Mouse (Mus musculus): ENCODE results near the gene Ttc7. TPM values are rescaled to one million over a fixed set of nuclear protein-coding genes. Genes with fewer than 3 reads are reported as not detected.

Ttc7 gene
- 6.3 and 8.0 TPM in 2 replicates for polyA plus RNA-seq (2012; rRNA removed)

DNA sequence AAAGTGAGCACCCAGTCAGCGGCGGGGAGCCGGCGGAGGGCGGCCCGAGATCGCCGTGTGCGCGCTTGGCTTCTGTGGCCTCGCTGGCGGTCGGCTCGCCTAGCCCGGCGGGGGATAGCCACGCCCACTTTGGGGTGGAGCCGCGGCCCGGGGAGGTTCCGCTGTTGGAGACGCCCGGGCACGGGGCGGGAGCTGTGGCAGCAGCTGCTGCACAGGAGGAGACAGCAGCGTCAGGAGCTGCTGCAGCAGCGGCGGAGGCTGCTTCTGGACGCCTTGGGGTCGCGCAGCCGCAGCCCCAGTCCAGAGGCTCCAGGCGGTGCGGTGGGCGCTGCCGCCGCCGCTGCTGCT lies at the start of gene Ttc7:
Ttc7 (plus strand) TSS at position 181 of the 348 bp plus-strand sequence.

DNA sequence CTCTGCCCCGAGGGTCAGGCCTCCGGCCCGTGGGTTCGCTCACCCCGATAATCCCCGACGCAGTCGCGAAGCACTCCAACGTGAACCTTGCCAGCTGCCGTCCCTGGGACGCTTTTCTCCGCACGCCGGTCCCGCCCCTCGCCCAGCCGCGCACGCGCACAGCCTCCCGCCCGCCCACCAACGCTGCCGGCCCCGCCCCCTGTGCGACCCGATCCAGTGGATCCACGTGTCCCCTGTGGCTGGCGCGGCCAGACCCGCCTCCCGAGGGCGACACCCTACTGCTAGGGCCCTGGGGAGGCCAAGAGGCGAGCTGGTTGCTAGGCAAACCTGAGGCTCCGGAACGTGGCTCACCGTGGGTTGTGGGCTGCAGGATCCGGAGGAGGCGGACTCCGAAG lies 16.9 kb upstream of the Ttc7 start, which contains the start of gene Mcfd2:
Mcfd2 (minus strand) TSS at position 144 of the 395 bp plus-strand sequence.

DNA sequence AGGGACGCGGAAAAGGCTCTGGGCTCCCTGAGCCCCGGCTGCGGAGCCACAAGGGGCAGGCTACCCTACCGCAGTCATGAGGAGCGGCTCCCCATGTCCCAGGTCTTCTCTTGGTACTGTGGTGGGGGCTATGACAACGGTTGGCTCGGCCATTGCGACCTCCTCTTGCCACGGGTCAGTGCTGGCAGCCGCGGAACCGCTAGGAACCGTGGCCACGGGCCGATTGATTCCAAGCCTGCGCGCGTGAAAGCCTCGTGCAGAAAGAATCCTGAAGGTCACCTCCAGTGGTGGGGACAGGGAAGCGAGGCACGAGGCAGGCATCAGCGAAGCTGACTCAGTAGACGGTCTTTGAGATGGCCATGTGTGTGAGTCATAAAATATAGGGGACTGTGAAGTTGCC lies 144.8 kb downstream of the Ttc7 start, which contains the start of gene Stpg4:
Stpg4 (minus strand) TSS at position 231 of the 400 bp plus-strand sequence.

Other genes with a start within 250 kb of the Ttc7 start
- gene Socs5, start 175.2 kb upstream of the Ttc7 start, polyA plus RNA-seq (2012; rRNA removed), result 1.8 and 1.9 TPM in 2 replicates
- 28.9 and 32.6 TPM in 2 replicates for gene Mcfd2, start 17.0 kb upstream of the Ttc7 start, polyA plus RNA-seq (2012; rRNA removed)
- gene Stpg4, start 144.9 kb downstream of the Ttc7 start, polyA plus RNA-seq (2012; rRNA removed), result not detected in 2 replicates
- 245 and 247 TPM in 2 replicates for gene Calm2, start 164.0 kb downstream of the Ttc7 start, polyA plus RNA-seq (2012; rRNA removed)